Mouse (Mus musculus) stomach, embryonic 14.5 days (tissue): Measurements from ENCODE around the gene Adgre5. TPM values are rescaled to one million over a fixed set of nuclear protein-coding genes. Genes with fewer than 3 reads are reported as not detected.

Experiments
- ATAC-seq: fragments of 200-750 bp; cut with Nextera tagmentation; 2 replicates; pipeline ENCODE4 v1.8.0; 2017; ENCODE audit warnings: low read depth, moderate TSS enrichment; ENCODE audit not compliant: insufficient number of reproducible peaks, insufficient read depth, low FRiP score
- H3K27ac ChIP-seq: fragments of 300-500 bp; sonication (generic); 2 replicates; pipeline ENCODE4 v1.5.1; 2014; ENCODE audit warnings: mild to moderate bottlenecking, low read length, moderate library complexity, mixed read lengths
- H3K27me3 ChIP-seq: fragments of 300-500 bp; sonication (generic); 2 replicates; pipeline ENCODE4 v1.6.1; 2014; ENCODE audit warnings: low read length, control low read depth, mixed read lengths; ENCODE audit not compliant: control insufficient read depth, insufficient read depth
- H3K36me3 ChIP-seq: fragments of 300-500 bp; sonication (generic); 2 replicates; pipeline ENCODE4 v1.6.1; 2014; ENCODE audit warnings: mild to moderate bottlenecking, control low read depth, low read length, moderate library complexity, mixed read lengths; ENCODE audit not compliant: control insufficient read depth, insufficient read depth
- H3K4me1 ChIP-seq: fragments of 300-500 bp; sonication (generic); 2 replicates; pipeline ENCODE4 v1.6.1; 2014; ENCODE audit warnings: low read length, control low read depth, mixed read lengths; ENCODE audit not compliant: control insufficient read depth, insufficient read depth
- H3K4me2 ChIP-seq: fragments of 300-500 bp; sonication (generic); replicated peaks from 2 replicates; pipeline ENCODE4 v1.6.1; 2014; ENCODE audit warnings: low read depth, low read length, control low read depth
- H3K4me3 ChIP-seq: fragments of 300-500 bp; sonication (generic); 2 replicates; pipeline ENCODE4 v1.5.1; 2014; ENCODE audit warnings: low read depth, low read length, control low read depth
- H3K9ac ChIP-seq: fragments of 300-500 bp; sonication (generic); replicated peaks from 2 replicates; pipeline ENCODE4 v1.6.1; 2014; ENCODE audit warnings: low read depth, mild to moderate bottlenecking, control low read depth, low read length, moderate library complexity, mixed read lengths
- H3K9me3 ChIP-seq: fragments of 300-500 bp; sonication (generic); 2 replicates; pipeline ENCODE4 v1.6.1; 2016; ENCODE audit warnings: low read depth, low read length, control low read depth; ENCODE audit not compliant: control insufficient read depth
- WGBS: fragments of 180-500 bp; shearing (Covaris S2); extraction: QIAGEN DNeasy Blood & Tissue Kit; methylation state at CpG from one replicate; pipeline ENCODE4 v1.1.7; 2014; 5-methylcytosine and 5-hydroxymethylcytosine counted together
- polyA plus RNA-seq: library from polyadenylated mRNA; unstranded; fragments of >200 nt; fragmentation: Nextera tagmentation; extraction: Ambion mirVana; gene quantifications from 2 replicates; pipeline ENCODE4 v1.2.1, GENCODE M21; 2014

The Adgre5 gene
- polyA plus RNA-seq, 1 experiment from 2014 or later: 40.7 TPM

DNA sequence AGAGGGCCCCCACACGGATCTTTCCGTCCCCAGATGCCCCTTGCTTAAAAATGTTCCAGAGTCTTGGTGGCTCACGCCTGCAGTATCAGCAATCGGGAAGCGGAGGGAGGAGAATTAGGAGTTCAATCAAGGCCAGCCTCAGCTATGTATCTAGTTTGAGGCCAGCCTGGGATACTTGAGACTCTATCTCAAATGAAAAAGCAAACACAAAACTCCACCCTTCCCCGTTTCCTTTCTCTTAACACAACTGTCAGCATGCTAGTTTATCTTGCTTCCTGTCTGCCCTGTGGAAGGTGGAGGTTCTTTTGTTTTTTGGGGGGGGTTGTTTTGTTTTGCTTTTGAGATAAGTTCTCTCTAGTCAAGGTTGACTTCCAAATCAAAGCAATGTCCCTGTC is 32.3 kb upstream of the Adgre5 start:
- Histone ChIP-seq H3K36me3 (no peaks in the 10 kb centered on the region), H3K4me1 (peaks cover 13% of the 10 kb centered on the region; the same call in 1 of the 2 replicates), H3K4me2 (peak overlapping the region; percentile 73), H3K9ac (no peak overlapping the region), H3K4me3 (peak overlapping the region; percentile 25), H3K9me3 (no peaks in the 10 kb centered on the region), H3K27me3 (no peaks in the 10 kb centered on the region), H3K27ac (no peak overlapping the region)
- ATAC-seq: no peak
- WGBS: 35% methylated on average over 6 of the region's 6 CpGs

DNA sequence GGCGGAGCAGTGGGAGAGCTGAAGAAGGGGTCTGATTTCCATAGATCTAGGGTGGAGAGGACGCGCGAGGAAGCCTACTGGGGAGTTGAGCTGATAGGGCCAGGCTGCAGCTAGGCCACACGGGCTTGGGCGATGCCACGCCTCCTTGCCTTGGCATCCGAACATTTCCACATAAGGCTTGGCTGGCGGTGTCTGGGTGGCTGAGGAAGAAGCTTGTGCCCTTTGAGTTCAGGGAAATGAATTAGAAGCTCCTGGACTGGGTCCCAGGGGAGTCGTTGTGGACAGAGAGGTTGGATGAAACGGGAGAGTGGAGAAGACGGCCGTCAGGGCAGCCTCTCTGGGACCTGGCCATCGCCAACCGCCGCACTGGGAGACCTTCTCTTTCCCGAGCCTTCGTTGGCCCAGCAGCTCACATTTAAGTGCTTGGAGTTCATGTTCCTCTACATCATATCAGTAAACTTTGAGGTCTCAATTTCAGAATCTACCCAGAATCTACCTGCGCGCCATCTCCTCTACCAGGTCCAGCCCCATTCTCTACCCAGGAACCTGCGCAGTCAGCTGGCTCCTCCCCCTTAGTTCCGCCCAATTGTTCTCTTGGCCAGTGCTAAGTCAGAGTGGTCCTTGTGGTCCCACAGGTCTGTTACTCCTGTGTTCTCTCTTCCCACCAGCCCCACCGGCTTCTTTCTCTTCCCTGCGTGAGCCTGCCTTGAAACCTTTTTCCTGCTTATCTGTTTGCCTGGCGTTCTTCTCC is 31.8 kb upstream of the Adgre5 start:
- peak; percentile 38 for ATAC-seq
- Histone ChIP-seq H3K27me3 (no peaks in the 10 kb centered on the region), H3K9me3 (no peaks in the 10 kb centered on the region), H3K4me1 (peaks cover 15% of the 10 kb centered on the region; the same call in 1 of the 2 replicates), H3K4me2 (peak overlapping the region; percentile 73), H3K9ac (peak overlapping the region; percentile 18; the same call in 1 of the 2 replicates), H3K36me3 (no peaks in the 10 kb centered on the region), H3K27ac (0 out of 2 replicates have a peak overlapping the region, but pooled peaks have one; percentile 6), H3K4me3 (peak overlapping the region; percentile 25)
- WGBS: 16% methylated on average over 25 of the region's 25 CpGs

DNA sequence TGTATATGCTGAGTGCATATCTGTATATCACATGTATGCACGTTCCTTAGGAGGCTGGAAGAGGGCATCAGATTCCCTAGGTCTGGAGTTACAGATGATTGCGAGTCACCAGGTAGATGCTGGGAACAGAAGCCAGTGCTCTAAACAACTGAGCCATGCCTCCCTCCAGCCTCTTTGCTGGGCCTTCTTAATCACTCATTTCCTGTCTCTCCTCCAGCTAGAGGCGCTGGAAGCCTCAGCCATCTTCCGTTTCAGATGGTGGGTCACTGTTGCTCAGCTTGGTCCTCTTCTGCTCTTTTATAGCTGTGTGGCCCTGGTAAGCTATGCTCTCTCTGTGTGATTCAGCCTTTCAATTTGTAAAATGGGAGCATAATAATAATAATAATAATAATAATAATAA is 30.7 kb upstream of the Adgre5 start:
- H3K4me1 ChIP-seq: peaks cover 15% of the 10 kb centered on the region; the same call in 1 of the 2 replicates
- no peaks in the 10 kb centered on the region for H3K27me3 ChIP-seq
- no peak overlapping the region for H3K9ac ChIP-seq
- H3K4me3 ChIP-seq: no peak overlapping the region
- ATAC-seq: no peak
- no peaks in the 10 kb centered on the region for H3K36me3 ChIP-seq
- 40% methylated on average over 4 of the region's 4 CpGs for WGBS
- H3K9me3 ChIP-seq: no peaks in the 10 kb centered on the region; the same call in 1 of the 2 replicates
- no peak overlapping the region for H3K4me2 ChIP-seq
- no peak overlapping the region for H3K27ac ChIP-seq

DNA sequence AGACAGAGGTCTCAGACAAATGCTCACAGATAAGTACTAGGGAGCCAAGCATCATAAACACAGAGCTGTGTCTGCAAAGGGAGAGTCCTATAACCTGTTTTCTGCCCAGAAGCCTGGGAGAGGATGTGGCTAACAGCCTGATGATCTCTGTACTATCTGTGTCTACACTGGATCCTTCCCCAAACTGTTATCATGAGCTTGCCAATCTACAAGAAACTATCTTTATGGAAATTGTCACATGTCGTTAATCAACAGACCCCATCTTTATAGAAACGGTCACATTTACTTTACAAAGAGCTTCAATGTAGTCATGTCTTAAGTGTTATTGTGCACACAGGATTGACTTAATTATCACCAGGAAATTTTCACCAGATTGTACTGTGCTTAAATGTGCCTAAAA is 29.5 kb upstream of the Adgre5 start:
- Histone ChIP-seq H3K4me1 (peaks cover 15% of the 10 kb centered on the region; the same call in 1 of the 2 replicates), H3K4me3 (no peak overlapping the region), H3K36me3 (no peaks in the 10 kb centered on the region), H3K27ac (no peak overlapping the region), H3K27me3 (no peaks in the 10 kb centered on the region), H3K9me3 (no peaks in the 10 kb centered on the region; the same call in 1 of the 2 replicates), H3K9ac (no peak overlapping the region), H3K4me2 (no peak overlapping the region)
- no peak for ATAC-seq
- WGBS: 80% methylated on average over 2 of the region's 2 CpGs

DNA sequence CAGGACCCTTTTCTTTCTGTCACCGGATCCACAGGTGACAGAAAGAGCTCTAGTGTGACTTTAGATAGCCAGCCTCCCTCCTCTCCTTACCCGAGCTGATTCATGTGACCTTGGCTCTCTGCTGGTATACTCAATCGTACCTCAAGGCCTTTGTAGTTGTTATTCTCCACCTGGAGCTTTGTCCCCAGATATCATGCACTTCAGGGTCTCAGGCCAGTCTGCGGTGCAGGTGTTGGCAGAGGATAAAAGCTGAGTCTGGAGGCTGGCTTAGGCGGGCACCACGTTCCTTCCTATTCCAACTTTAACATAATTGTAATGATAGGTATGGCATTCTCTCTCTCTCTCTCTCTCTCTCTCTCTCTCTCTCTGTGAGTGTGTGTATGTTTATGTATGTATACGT is 28.6 kb upstream of the Adgre5 start:
- ATAC-seq: no peak
- Histone ChIP-seq H3K9me3 (no peaks in the 10 kb centered on the region; the same call in 1 of the 2 replicates), H3K36me3 (no peaks in the 10 kb centered on the region), H3K27ac (peak overlapping the region; percentile 77; the same call in 1 of the 2 replicates), H3K27me3 (no peaks in the 10 kb centered on the region), H3K4me3 (no peak overlapping the region), H3K9ac (no peak overlapping the region), H3K4me2 (no peak overlapping the region), H3K4me1 (peaks cover 15% of the 10 kb centered on the region; the same call in 1 of the 2 replicates)
- WGBS: 66% methylated on average over 7 of the region's 7 CpGs

DNA sequence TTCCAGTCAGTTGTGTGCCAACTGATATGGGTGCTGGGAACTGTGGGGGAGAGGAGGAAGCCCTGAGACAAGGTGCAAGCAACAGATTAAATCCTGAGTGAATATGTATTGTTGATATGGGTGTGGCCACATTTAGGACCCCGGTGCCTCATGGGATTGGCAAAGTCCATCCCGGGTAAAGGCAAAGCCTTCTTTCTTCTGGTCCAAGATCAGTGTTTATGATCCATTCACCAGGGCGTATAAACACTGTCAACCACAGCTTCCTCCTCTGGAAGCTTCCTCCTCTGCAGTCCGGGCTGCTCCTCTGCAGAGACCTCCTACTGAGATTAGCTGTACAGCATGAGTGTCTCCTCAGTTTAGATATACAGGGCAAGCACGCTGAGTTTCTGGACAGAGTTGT is 27.4 kb upstream of the Adgre5 start:
- 19% methylated on average over 5 of the region's 5 CpGs for WGBS
- H3K9me3 ChIP-seq: no peaks in the 10 kb centered on the region; the same call in 1 of the 2 replicates

DNA sequence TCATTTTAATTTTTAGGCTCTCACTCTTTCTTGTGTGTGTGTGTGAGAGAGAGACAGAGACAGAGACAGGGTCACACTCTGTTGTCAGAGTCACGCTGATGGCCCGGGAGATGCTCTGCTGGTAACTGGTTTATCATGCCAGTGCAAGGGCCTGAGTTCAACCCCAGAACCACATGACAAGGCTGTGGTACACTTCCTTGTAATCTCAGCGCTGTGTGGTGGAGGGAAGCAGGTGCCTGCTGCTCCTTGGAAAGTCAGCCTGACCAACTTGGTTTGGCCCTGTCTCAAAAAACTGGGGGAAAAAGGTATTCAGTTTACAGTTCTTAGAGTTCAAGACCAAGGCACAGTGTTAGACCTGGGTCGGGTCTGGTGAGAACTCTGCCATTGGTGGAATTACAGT is 26.3 kb upstream of the Adgre5 start:
- no peak overlapping the region for H3K9ac ChIP-seq
- no peaks in the 10 kb centered on the region for H3K36me3 ChIP-seq
- H3K27ac ChIP-seq: no peak overlapping the region
- H3K27me3 ChIP-seq: no peaks in the 10 kb centered on the region
- H3K4me1 ChIP-seq: peaks cover 3% of the 10 kb centered on the region; the same call in 1 of the 2 replicates
- no peak overlapping the region for H3K4me3 ChIP-seq
- no peak overlapping the region for H3K4me2 ChIP-seq
- H3K9me3 ChIP-seq: no peaks in the 10 kb centered on the region; the same call in 1 of the 2 replicates
- 90% methylated on average over 4 of the region's 4 CpGs for WGBS
- no peak for ATAC-seq

More for the DNA sequence above, 27.4 kb upstream of the Adgre5 start:
- H3K36me3 ChIP-seq: no peaks in the 10 kb centered on the region
- ATAC-seq: peak; percentile 56; the same call in 1 of the 2 replicates
- no peak overlapping the region for H3K9ac ChIP-seq
- no peaks in the 10 kb centered on the region for H3K27me3 ChIP-seq
- H3K27ac ChIP-seq: peak overlapping the region; percentile 18; the same call in 1 of the 2 replicates
- H3K4me1 ChIP-seq: peaks cover 14% of the 10 kb centered on the region; the same call in 1 of the 2 replicates
- H3K4me3 ChIP-seq: no peak overlapping the region
- H3K4me2 ChIP-seq: no peak overlapping the region

DNA sequence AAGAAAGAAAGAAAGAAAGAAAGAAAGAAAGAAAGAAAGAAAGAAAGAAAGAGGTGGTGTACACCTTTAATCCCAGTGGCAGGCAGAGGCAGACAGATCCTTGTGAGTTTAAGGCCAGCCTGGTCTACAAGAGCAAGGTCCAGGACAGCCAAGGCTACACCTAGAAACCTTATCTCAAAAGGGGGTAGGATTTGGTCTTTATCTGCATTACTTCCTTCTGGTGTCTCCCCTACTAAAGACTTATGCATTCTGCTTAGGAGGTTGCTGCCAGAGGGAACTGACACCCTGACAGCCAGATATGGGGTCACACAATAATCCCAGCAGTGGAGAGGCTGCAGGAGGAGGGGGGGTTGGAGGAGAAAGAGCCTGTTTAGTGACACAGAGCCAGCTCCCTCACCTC is 24.5 kb upstream of the Adgre5 start:
- H3K9me3 ChIP-seq: no peaks in the 10 kb centered on the region; the same call in 1 of the 2 replicates
- H3K27ac ChIP-seq: no peak overlapping the region
- no peak overlapping the region for H3K4me2 ChIP-seq
- 0 out of 2 replicates have a peak, but pooled peaks cover 2% of the 10 kb centered on the region for H3K4me1 ChIP-seq
- no peaks in the 10 kb centered on the region for H3K27me3 ChIP-seq
- H3K36me3 ChIP-seq: no peaks in the 10 kb centered on the region
- no peak for ATAC-seq
- H3K9ac ChIP-seq: no peak overlapping the region
- H3K4me3 ChIP-seq: no peak overlapping the region
